Mouse (Mus musculus) limb, embryonic 14.5 days (tissue): ENCODE results near the gene Ppp6r2. TPM values are rescaled to one million over a fixed set of nuclear protein-coding genes. Genes with fewer than 3 reads are reported as not detected.

Experiments used
- ATAC-seq: fragments of 200-750 bp; cut with Nextera tagmentation; 2 replicates; pipeline ENCODE4 v1.8.0; 2017; ENCODE audit warnings: low read depth, moderate number of reproducible peaks, moderate TSS enrichment; ENCODE audit not compliant: low FRiP score
- DNase-seq: peaks from one replicate; pipeline ENCODE4 v3.0.0-alpha.2; 2015; ENCODE audit warnings: low spot score
- H3K27ac ChIP-seq: fragments of 300-500 bp; sonication (generic); replicated peaks from 2 replicates; pipeline ENCODE4 v1.5.1; 2014; ENCODE audit warnings: low read depth, mild to moderate bottlenecking, low read length, moderate library complexity, mixed read lengths
- H3K27me3 ChIP-seq: fragments of 300-500 bp; sonication (generic); 2 replicates; pipeline ENCODE4 v1.6.1; 2014; ENCODE audit warnings: low read length, mixed read lengths; ENCODE audit not compliant: control insufficient read depth, insufficient read depth
- H3K36me3 ChIP-seq: fragments of 300-500 bp; sonication (generic); 2 replicates; pipeline ENCODE4 v1.6.1; 2014; ENCODE audit warnings: mild to moderate bottlenecking, low read length, moderate library complexity, mixed read lengths; ENCODE audit not compliant: control insufficient read depth, insufficient read depth
- H3K4me1 ChIP-seq: fragments of 300-500 bp; sonication (generic); 2 replicates; pipeline ENCODE4 v1.6.1; 2014; ENCODE audit warnings: antibody characterized with exemption, low read length, mixed read lengths; ENCODE audit not compliant: control insufficient read depth, insufficient read depth
- H3K4me2 ChIP-seq: fragments of 300-500 bp; sonication (generic); replicated peaks from 2 replicates; pipeline ENCODE4 v1.6.1; 2014; ENCODE audit warnings: low read depth, mild to moderate bottlenecking, low read length, moderate library complexity; ENCODE audit not compliant: severe bottlenecking
- H3K4me3 ChIP-seq: fragments of 300-500 bp; sonication (generic); replicated peaks from 2 replicates; pipeline ENCODE4 v1.5.1; 2014; ENCODE audit warnings: low read length
- H3K9ac ChIP-seq: fragments of 300-500 bp; sonication (generic); 2 replicates; pipeline ENCODE4 v1.6.1; 2014; ENCODE audit warnings: mild to moderate bottlenecking, low read depth, low read length, moderate library complexity; ENCODE audit not compliant: severe bottlenecking
- H3K9me3 ChIP-seq: fragments of 300-500 bp; sonication (generic); 2 replicates; pipeline ENCODE4 v1.6.1; 2016; ENCODE audit warnings: low read length; ENCODE audit not compliant: control insufficient read depth
- POLR2A ChIP-seq: fragments of 200-500 bp; IDR thresholded peaks from 2 replicates; pipeline ENCODE4 v1.8.0; 2012; ENCODE audit warnings: inconsistent platforms, mild to moderate bottlenecking, moderate library complexity, borderline replicate concordance; ENCODE audit not compliant: insufficient read depth, insufficient read length; ENCODE audit errors: extremely low read depth
- WGBS: fragments of 180-500 bp; shearing (Covaris S2); extraction: QIAGEN DNeasy Blood & Tissue Kit; methylation state at CpG from one replicate; pipeline ENCODE4 v1.1.7; 2014; 5-methylcytosine and 5-hydroxymethylcytosine counted together
- polyA plus RNA-seq, 2 experiments: library from polyadenylated mRNA; depleted of rRNA in 1 of 2; stranded (reverse) in 1 of 2; unstranded in 1 of 2; fragments of >200 nt; fragmentation: Nextera tagmentation in 1 of 2; extraction: Ambion mirVana in 1 of 2; gene quantifications; 2 replicates each; pipeline versions ENCODE4 v1.2.1 to v1.2.3; 2012 to 2014

The Ppp6r2 gene
- polyA plus RNA-seq, 2 experiments = 28.3 to 71.5 TPM

- no peak for ATAC-seq
- no peaks in the 10 kb centered on the region for H3K9me3 ChIP-seq
These were observed 97.2 kb downstream of the Ppp6r2 start for GRCm38 (mm10) chr15:89308406-89309139.

GRCm38 (mm10) chr15:89309962-89310498 lies 98.7 kb downstream of the Ppp6r2 start:
- DNase-seq (no peak), ATAC-seq (no peak)
- 77% methylated on average over 6 of the region's 6 CpGs for WGBS
- no peak overlapping the region for H3K27ac ChIP-seq
- peaks cover 9% of the 10 kb centered on the region for H3K4me1 ChIP-seq
- H3K27me3 ChIP-seq = no peaks in the 10 kb centered on the region
- no peaks in the 10 kb centered on the region for H3K9me3 ChIP-seq
- H3K9ac ChIP-seq = no peak overlapping the region; the same call in 1 of the 2 replicates
- H3K4me3 ChIP-seq = no peak overlapping the region
- peaks cover 23% of the 10 kb centered on the region for H3K36me3 ChIP-seq
- TF ChIP-seq POLR2A = no peak
- no peak overlapping the region for H3K4me2 ChIP-seq

More at GRCm38 (mm10) chr15:89308406-89309139, 97.2 kb downstream of the Ppp6r2 start:
- 76% methylated on average over 7 of the region's 7 CpGs for WGBS
- DNase-seq = no peak
- Histone ChIP-seq H3K4me1 (peaks cover under 1% of the 10 kb centered on the region), H3K4me3 (no peak overlapping the region), H3K27ac (no peak overlapping the region), H3K27me3 (no peaks in the 10 kb centered on the region), H3K9ac (no peak overlapping the region), H3K4me2 (no peak overlapping the region), H3K36me3 (peaks cover 38% of the 10 kb centered on the region)
- TF ChIP-seq POLR2A = no peak

GRCm38 (mm10) chr15:89313359-89313758 lies 102.0 kb downstream of the Ppp6r2 start:
- Histone ChIP-seq H3K4me3 (no peak overlapping the region), H3K4me2 (no peak overlapping the region), H3K27ac (no peak overlapping the region), H3K36me3 (no peaks in the 10 kb centered on the region), H3K9me3 (no peaks in the 10 kb centered on the region), H3K9ac (no peak overlapping the region), H3K4me1 (peaks cover 9% of the 10 kb centered on the region), H3K27me3 (no peaks in the 10 kb centered on the region)
- no peak for ATAC-seq
- no peak for DNase-seq
- no peak for TF ChIP-seq POLR2A
- 75% methylated on average over 4 of the region's 4 CpGs for WGBS

GRCm38 (mm10) chr15:89314107-89314506 lies 102.8 kb downstream of the Ppp6r2 start:
- Histone ChIP-seq H3K9ac (peak overlapping the region; percentile 83), H3K36me3 (no peaks in the 10 kb centered on the region), H3K9me3 (no peaks in the 10 kb centered on the region), H3K27ac (no peak overlapping the region), H3K4me2 (peak overlapping the region; percentile 84), H3K4me1 (peaks cover 9% of the 10 kb centered on the region), H3K27me3 (no peaks in the 10 kb centered on the region), H3K4me3 (peak overlapping the region; percentile 98)
- no peak for DNase-seq
- 36% methylated on average over 3 of the region's 3 CpGs for WGBS
- TF ChIP-seq POLR2A = no peak
- no peak for ATAC-seq

- H3K9me3 ChIP-seq = no peaks in the 10 kb centered on the region
- under 1% methylated on average over 47 of the region's 58 CpGs for WGBS
- ATAC-seq (peak; percentile 39), DNase-seq (no peak)
- H3K36me3 ChIP-seq = no peaks in the 10 kb centered on the region
- no peaks in the 10 kb centered on the region for H3K27me3 ChIP-seq
- H3K4me2 ChIP-seq = peak overlapping the region; percentile 84
- peaks cover 9% of the 10 kb centered on the region for H3K4me1 ChIP-seq
- peak overlapping the region; percentile 83 for H3K9ac ChIP-seq
- no peak for TF ChIP-seq POLR2A
- H3K27ac ChIP-seq = 0 out of 2 replicates have a peak overlapping the region, but pooled peaks have one; percentile 33
- H3K4me3 ChIP-seq = peak overlapping the region; percentile 98
These were observed 103.3 kb downstream of the Ppp6r2 start for GRCm38 (mm10) chr15:89314511-89315189.
